Mouse (Mus musculus) Patski (cell line): Measurements from ENCODE around the gene Zfp618. TPM values are rescaled to one million over a fixed set of nuclear protein-coding genes. Genes with fewer than 3 reads are reported as not detected.

ENCODE experiments used
- ATAC-seq: fragments of 100-300 bp; one replicate; pipeline ENCODE4 v1.8.0; 2021
- CTCF ChIA-PET: fragments of 350-600 bp; sonication (Branson Sonifier 250); formaldehyde crosslinking; loops from one replicate; lab custom pipeline; 2022; ENCODE audit warnings: inconsistent platforms; lab: Charles Lee
- POLR2A ChIA-PET: fragments of 350-600 bp; sonication (Branson Sonifier 250); formaldehyde crosslinking; loops from one replicate; lab custom pipeline; 2022; ENCODE audit warnings: antibody characterized with exemption, inconsistent platforms; lab: Charles Lee
- DNase-seq: peaks from one replicate; pipeline ENCODE4 v3.0.0-alpha.2; 2011; ENCODE audit warnings: low read depth, low spot score
- H3K27me3 ChIP-seq: fragments of 371-371 bp; one replicate; pipeline ENCODE4 v1.5.1; 2021
- CTCF ChIP-seq: fragments of 100-300 bp; IDR thresholded peaks from one replicate; pipeline ENCODE4 v1.5.1; 2021
- in situ Hi-C: fragments of 300-500 bp; cut with MboI; formaldehyde crosslinking; loops from 3 replicates; pipeline ENCODE4 v1.11.1; 2018; ENCODE audit warnings: low pct_unique_long_range_greater_than_20kb, mixed read lengths
- polyA plus RNA-seq: library from polyadenylated mRNA; unstranded; gene quantifications from one replicate; pipeline ENCODE4 v1.2.3, GENCODE M21; 2021

Zfp618 gene
- polyA plus RNA-seq, 1 experiment from 2014 or later: 16.5 TPM

- CTCF ChIA-PET: no interaction called here
- no peaks in the 10 kb centered on the region for H3K27me3 ChIP-seq
- DNase-seq (no peak), ATAC-seq (no peak)
- TF ChIP-seq CTCF: no peak
- POLR2A ChIA-PET: no interaction called here
- in situ Hi-C loops: no loop called here
Measured at GRCm38 (mm10) chr4:63027451-63027850, 62.1 kb downstream of the Zfp618 start.

- ATAC-seq (no peak), DNase-seq (no peak)
- in situ Hi-C loops: no loop called here
- no peaks in the 10 kb centered on the region for H3K27me3 ChIP-seq
- TF ChIP-seq CTCF: no peak
- CTCF ChIA-PET: no interaction called here
- POLR2A ChIA-PET: no interaction called here
Measured at GRCm38 (mm10) chr4:63030157-63030556, 64.8 kb downstream of the Zfp618 start.

GRCm38 (mm10) chr4:63031240-63031639 is 65.9 kb downstream of the Zfp618 start:
- POLR2A ChIA-PET: no interaction called here
- TF ChIP-seq CTCF: no peak
- CTCF ChIA-PET: no interaction called here
- ATAC-seq (no peak), DNase-seq (no peak)
- no peaks in the 10 kb centered on the region for H3K27me3 ChIP-seq
- in situ Hi-C loops: no loop called here

- no peak for TF ChIP-seq CTCF
- DNase-seq: no peak
- H3K27me3 ChIP-seq: no peaks in the 10 kb centered on the region
- in situ Hi-C loops: no loop called here
- no peak for ATAC-seq
- CTCF ChIA-PET: interaction anchor here (0.9 to 1.3 kb wide), 3 partner anchors 19 to 36 kb away, joined by 3 to 4 read pairs (median 4); no protein-coding TSS in a partner anchor
- POLR2A ChIA-PET: interaction anchor here (0.6 kb wide), 1 partner anchor 34 kb away, joined by 3 read pairs; no protein-coding TSS in a partner anchor
Measured at GRCm38 (mm10) chr4:63032581-63033006, 67.2 kb downstream of the Zfp618 start.

- TF ChIP-seq CTCF: no peak
- ATAC-seq: no peak
- no peaks in the 10 kb centered on the region for H3K27me3 ChIP-seq
- no peak for DNase-seq
- CTCF ChIA-PET: interaction anchor here (1.3 kb wide), 1 partner anchor 29 kb away, joined by 4 read pairs; no protein-coding TSS in a partner anchor
- POLR2A ChIA-PET: no interaction called here
- in situ Hi-C loops: no loop called here
Measured at GRCm38 (mm10) chr4:63033724-63034123, 68.4 kb downstream of the Zfp618 start.

- in situ Hi-C loops: no loop called here
- ChIA-PET CTCF (no interaction called here), POLR2A (no interaction called here)
Measured at GRCm38 (mm10) chr4:63035991-63036390, 70.6 kb downstream of the Zfp618 start.

GRCm38 (mm10) chr4:63036790-63037189 is 71.4 kb downstream of the Zfp618 start:
- DNase-seq: no peak
- TF ChIP-seq CTCF: no peak
- no peaks in the 10 kb centered on the region for H3K27me3 ChIP-seq
- no peak for ATAC-seq
- in situ Hi-C loops: no loop called here
- ChIA-PET CTCF (no interaction called here), POLR2A (no interaction called here)

More at GRCm38 (mm10) chr4:63035991-63036390, 70.6 kb downstream of the Zfp618 start:
- no peaks in the 10 kb centered on the region for H3K27me3 ChIP-seq
- ATAC-seq (no peak), DNase-seq (no peak)
- TF ChIP-seq CTCF: no peak

- no peaks in the 10 kb centered on the region for H3K27me3 ChIP-seq
- in situ Hi-C loops: no loop called here
- CTCF ChIA-PET: interaction anchor here (0.6 kb wide), 1 partner anchor 10 kb away, joined by 3 read pairs; no protein-coding TSS in a partner anchor
- no peak for TF ChIP-seq CTCF
- ATAC-seq (no peak), DNase-seq (no peak)
- POLR2A ChIA-PET: no interaction called here
Measured at GRCm38 (mm10) chr4:63037555-63037954, 72.2 kb downstream of the Zfp618 start.

- in situ Hi-C loops: no loop called here
- DNase-seq (no peak), ATAC-seq (no peak)
- ChIA-PET POLR2A (interaction anchor here (0.6 kb wide), 1 partner anchor 12 kb away, joined by 4 read pairs; no protein-coding TSS in a partner anchor), CTCF (no interaction called here)
- TF ChIP-seq CTCF: no peak
- H3K27me3 ChIP-seq: no peaks in the 10 kb centered on the region
Measured at GRCm38 (mm10) chr4:63038265-63038664, 72.9 kb downstream of the Zfp618 start.

- TF ChIP-seq CTCF: no peak
- H3K27me3 ChIP-seq: no peaks in the 10 kb centered on the region
- no peak for DNase-seq
- in situ Hi-C loops: no loop called here
- no peak for ATAC-seq
- POLR2A ChIA-PET: interaction anchor here (0.6 kb wide), 1 partner anchor 11 kb away, joined by 4 read pairs; no protein-coding TSS in a partner anchor
- CTCF ChIA-PET: interaction anchor here (2.7 kb wide), 1 partner anchor 11 kb away, joined by 10 read pairs; no protein-coding TSS in a partner anchor
Measured at GRCm38 (mm10) chr4:63038937-63039336, 73.6 kb downstream of the Zfp618 start.

GRCm38 (mm10) chr4:63048606-63049005 is 83.2 kb downstream of the Zfp618 start:
- CTCF ChIA-PET: interaction anchor here (0.8 to 2.0 kb wide), 7 partner anchors 8 to 71 kb away, joined by 3 to 10 read pairs (median 4); no protein-coding TSS in a partner anchor
- POLR2A ChIA-PET: no interaction called here
- no peaks in the 10 kb centered on the region for H3K27me3 ChIP-seq
- in situ Hi-C loops: no loop called here
- TF ChIP-seq CTCF: no peak
- ATAC-seq (no peak), DNase-seq (no peak)
